Mouse (Mus musculus): Measurements from ENCODE around the gene Olfr839-ps1. TPM values are rescaled to one million over a fixed set of nuclear protein-coding genes. Genes with fewer than 3 reads are reported as not detected.

Gene Olfr839-ps1
- under 1 TPM; 0.05 to 0.07 TPM for total RNA-seq (2021)

DNA sequence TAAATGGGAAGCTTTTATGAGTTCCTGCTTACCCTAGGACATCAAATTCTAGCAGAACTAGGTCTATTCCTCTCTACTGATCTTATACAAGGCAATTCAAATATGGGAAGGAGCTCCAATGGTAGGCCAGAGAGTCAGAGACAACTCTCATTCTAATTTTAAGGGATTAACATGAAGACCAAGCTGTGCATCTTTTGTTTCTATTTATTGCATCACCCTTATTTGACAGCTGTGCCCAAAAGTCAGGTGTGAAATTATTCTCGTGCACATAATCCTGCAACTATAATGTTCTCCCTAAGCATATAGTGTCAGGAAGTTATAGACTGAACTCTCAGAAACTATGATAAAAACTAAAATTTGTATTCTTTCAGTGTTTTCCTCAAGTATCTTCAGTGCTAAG, at the start of gene Olfr839-ps1:
Olfr839-ps1 (minus strand) TSS at position 101 of the 400 bp plus-strand sequence.
- no peak for DNase-seq

- no peak for DNase-seq
These were observed 41.1 kb downstream of the Olfr839-ps1 start, which contains the start of gene Olfr837 for GRCm38 (mm10) chr9:19136017-19136416. Olfr837 (plus strand) TSS chr9:19136317.

GRCm38 (mm10) chr9:19120082-19120481, 57.0 kb downstream of the Olfr839-ps1 start, which contains the start of gene Olfr836:
Olfr836 (plus strand) TSS chr9:19120382.
- DNase-seq, result no peak

Other genes starting within 250 kb of the Olfr839-ps1 start
- not detected for gene Olfr832, start 240.2 kb downstream of the Olfr839-ps1 start, total RNA-seq (2021)
- gene Olfr834, start 189.3 kb downstream of the Olfr839-ps1 start, total RNA-seq (2021), result not detected
- gene Olfr835, start 144.6 kb downstream of the Olfr839-ps1 start, total RNA-seq (2021), result not detected
- gene Olfr836, start 56.9 kb downstream of the Olfr839-ps1 start, total RNA-seq (2021), result not detected
- not detected for gene Olfr837, start 41.0 kb downstream of the Olfr839-ps1 start, total RNA-seq (2021)
- gene Olfr843, start 74.7 kb upstream of the Olfr839-ps1 start, total RNA-seq (2021), result not detected
- not detected for gene Olfr844, start 139.0 kb upstream of the Olfr839-ps1 start, total RNA-seq (2021)
- gene Olfr845, start 159.1 kb upstream of the Olfr839-ps1 start, total RNA-seq (2021), result not detected
- gene Olfr846, start 186.7 kb upstream of the Olfr839-ps1 start, total RNA-seq (2021), result not detected
- gene Olfr847, start 201.4 kb upstream of the Olfr839-ps1 start, total RNA-seq (2021), result not detected

Measured in layer of hippocampus, postnatal 36 days (tissue).